Mouse (Mus musculus) liver, adult 2 months (tissue): ENCODE data around the gene Gsg1l.

Experiments
- CTCF ChIP-seq: fragments of 200-500 bp; IDR thresholded peaks from 2 replicates; pipeline ENCODE4 v1.5.1; 2011; ENCODE audit warnings: low read depth, low read length, control low read depth
- POLR2A ChIP-seq: fragments of 200-500 bp; IDR thresholded peaks from 2 replicates; pipeline ENCODE4 v1.6.1; 2011; ENCODE audit warnings: low read length, control low read depth; ENCODE audit not compliant: insufficient read depth; ENCODE audit errors: extremely low read depth

GRCm38 (mm10) chr7:125988326-125988725, 93.9 kb downstream of the Gsg1l start:
- TF ChIP-seq CTCF: no peak
- TF ChIP-seq POLR2A: no peak
